Mouse (Mus musculus) monocyte, adult 2 months (primary cell): ENCODE measurements around the gene Lgi2.

Experiments
- DNase-seq, 2 experiments: peaks; one replicate each; pipeline ENCODE4 v3.0.0; 2022; ENCODE audit warnings: low spot score in 2 of 2, low read depth in 1 of 2

The Lgi2 gene

DNA sequence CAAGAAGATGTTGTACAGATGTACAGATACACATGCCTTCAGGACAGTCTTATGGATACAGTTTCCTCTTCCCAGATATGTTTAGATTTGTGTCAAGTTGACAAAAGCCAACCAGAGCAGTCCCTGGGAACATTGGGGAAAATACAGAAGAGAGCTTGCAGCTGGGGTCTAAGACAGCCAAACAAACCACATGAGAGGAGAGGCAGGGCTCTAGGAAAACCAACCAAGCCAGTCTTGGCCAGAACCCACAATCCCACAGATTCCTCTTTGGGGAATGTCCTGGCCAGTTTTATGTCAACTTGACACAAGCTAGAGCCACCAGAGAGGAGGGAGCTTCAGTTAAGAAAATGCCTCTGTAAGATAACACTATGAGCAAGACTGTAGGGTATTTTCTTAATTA is 26.8 kb downstream of the Lgi2 start:
- DNase-seq: no peak

DNA sequence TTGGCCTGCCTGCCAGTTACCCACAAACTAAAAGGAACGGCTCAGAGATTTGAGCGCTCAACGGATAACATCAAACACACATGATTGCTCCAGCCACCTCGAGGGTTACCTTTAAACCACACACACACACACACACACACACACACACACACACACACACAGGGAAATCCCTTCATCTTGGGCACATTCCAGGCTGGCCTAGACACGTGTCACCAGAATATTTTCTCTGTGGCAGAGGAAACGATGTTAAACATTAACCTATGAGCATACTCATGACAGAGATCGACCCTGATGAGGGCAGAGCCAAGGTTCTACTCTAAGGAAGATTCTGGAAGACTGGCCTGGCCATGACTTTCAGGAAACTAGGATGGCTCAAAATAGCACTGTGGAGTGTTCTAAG is 29.2 kb downstream of the Lgi2 start:
- DNase-seq: no peak

DNA sequence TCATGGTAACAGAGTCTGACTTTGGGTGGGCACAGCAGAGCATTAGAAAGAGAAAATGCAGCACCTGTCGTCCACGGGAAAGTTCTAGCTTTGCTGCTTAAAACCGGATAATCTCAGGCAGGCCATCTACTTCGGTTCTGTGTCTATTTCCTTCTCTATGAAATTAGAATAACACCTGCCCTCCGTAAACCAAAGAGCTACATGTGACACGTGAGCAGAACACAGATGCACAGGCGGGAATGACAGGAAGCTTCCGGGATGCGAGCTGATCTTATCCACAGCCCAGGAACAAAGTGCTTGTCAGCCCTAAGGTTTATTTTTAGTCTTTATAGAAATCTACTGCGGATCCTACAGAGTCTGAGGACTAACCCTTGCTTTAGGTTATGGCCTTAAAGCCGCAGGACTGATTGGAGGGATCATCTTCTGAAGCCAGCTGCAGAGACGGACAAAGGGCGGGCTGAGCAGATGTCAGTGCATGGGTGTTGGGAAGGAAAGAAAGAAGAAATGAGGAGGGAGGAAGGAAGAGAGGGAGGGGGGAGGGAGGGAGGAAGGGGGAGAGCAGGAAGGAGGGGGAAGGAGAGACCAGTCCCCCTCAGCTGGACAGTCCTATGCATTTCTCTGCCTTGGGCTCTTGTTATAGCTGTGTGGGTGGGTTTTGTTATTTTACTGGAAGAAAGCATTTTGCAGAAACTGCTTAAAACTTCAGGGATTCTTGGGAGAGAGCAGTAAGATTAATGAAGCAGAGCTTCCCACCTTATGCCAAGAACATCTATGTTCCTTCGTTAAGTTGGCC is 31.3 kb downstream of the Lgi2 start:
- DNase-seq: no peak

DNA sequence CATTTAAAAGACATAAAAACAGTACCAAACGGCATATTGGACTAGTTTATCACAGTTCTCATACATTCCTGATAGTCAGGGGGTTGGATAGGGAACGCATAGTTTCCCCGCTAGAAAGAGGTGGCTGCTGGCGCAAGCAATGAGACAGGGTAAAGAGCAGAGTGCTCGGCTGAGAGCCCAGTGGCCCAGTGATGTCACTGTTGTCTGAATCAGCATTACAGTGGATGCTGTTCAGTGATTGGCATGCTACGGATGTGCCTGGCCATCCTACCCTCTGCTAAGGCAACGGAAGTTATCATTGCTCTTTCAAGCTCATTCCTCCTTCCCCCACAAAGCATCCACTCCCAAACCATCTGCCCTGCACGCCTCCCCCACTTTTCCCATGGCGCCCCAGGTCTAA is 32.6 kb downstream of the Lgi2 start:
- DNase-seq: no peak

DNA sequence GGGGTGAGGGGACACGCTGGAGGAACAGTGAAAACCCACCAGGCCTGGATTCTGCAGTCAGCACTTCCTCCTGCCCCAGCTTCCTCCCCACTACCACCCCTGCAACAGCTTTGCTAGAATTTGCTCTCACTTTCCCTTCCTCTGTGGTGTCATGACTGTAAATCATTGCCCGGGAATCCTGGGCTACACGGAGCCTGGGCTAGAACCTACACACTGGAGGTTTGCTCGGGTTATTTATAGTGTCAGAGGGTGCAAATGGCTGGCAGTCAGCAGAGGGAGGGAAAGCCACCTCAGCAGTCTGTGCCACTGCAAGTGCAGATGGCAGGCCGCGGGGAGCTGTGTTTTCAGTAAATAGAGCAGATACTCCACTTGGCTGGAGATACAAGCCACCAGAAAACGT is 37.7 kb downstream of the Lgi2 start:
- DNase-seq: peak in 1 of 2 experiments; percentile 11

DNA sequence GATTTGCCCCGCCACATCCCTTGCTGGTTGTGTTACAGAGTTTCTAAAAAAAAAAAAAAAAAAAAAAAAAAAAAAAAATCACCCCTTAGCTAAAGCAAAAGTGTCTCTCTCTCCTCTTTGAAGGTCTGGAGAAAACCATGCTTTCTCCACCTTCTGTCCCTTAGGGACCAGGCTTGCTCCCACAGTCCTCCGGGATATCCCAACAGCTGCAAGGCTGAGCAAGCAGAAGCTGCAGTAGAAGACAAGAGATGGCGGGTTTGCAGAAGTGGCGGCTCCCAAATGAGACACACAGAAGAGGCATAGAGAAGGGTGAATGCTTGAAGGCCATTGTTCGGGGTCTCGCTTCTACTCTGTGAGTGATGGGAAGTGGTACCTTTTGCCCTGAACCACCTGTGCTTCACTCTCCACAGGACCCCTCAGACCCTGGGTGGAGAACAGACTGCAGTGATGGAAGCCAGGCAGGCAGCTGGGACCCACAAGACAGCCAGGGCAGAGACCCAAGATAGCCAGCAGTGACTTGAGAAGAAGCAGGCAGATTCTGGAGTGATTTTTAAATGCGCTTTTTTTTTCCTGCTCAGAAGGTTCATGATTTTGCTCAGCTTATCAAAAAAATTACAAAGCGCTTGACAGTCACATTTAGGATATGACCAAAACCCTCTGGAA is 39.8 kb downstream of the Lgi2 start:
- no peak for DNase-seq

DNA sequence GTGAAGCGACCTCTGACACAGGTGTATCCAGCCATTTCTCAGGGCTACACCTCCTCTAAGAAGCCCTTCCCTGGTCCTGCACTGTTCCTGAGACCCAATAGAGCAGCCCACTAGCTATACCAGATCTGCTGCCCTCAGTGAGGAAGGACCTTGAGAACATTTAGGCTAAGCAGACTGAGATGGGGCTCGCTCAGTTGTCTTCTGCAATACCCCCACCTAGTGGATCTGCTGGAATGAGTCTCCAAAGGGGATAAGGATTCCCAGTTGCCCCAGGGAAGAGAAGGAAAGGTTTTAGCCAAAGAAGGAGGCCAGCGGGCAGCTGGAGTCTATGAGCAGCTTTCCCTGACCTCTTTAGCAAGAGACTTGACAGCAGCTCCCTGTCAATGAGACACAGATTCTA is 42.1 kb downstream of the Lgi2 start:
- no peak for DNase-seq

DNA sequence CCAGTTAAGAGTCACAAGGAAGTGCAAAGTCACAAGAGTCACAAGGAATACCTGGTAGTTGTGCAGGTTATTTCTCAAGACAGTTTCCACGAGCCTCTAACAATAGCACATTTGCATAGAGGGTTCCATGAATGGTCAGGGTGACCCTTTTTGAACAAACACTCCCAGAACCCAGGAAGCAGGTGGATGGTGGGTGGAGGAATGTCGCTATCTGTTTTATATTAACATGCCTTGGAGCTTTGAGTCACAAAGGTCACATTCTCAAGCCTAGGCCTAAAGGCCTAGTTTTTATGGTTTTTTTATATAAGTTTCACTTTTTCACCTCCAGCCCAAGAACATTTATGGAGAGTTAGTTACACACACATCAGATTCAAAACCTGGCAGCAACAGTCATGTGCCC is 46.3 kb downstream of the Lgi2 start:
- DNase-seq: no peak

DNA sequence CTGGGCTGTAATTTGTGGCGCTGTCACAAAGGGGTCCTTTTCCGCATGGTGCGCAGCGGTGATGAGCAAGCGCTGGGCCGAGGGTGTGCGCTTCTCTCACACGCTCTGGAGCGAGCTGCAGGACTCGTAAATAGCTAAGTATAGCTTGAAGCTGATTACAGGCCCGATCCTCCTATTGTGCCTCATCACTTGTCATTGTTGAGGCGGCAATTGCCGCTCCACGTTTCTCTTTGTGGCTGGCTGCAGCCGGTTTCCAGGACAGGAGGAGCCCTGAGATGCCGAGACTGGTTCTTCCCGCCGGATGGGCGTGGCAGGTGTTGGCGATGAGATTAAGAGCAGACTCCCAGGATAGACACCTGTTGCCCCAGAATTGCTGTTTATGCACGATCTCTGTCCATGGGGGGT is 50.2 kb downstream of the Lgi2 start:
- DNase-seq: no peak

DNA sequence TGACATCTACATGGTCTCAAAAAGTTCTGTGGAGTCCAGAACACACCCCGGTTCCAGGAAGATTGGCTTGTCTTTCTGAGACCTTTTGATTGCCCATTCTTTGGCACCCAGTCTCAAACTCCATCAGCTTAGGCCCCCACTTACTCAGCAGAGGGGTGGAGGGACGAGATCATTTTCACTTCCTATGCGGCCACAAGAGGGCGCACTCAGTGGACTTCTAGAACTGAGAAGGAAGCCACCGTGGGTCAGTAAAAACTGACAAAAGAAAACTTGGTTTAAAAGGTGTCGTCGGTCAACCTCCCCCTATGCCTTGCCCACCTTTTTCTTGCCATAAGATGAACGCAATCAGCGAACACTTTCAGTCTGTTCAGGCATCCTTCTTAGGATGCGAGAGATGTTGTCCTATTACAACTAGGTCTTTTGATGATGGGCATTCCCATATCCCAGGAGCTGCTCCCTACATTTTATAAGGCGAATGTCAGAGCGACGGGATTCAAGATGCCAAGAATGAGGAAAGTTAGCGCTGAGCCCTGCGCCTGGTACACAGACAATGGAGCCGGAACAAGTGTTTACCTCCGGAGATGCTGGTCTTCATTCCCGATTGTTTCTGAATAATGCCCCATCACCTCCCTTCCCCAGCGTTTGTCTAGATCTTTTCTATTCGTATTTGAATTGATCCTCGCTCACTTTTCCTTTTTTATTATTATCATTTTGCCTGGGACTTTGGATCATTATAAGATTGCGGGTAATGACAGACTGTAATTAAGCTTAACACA is 50.8 kb downstream of the Lgi2 start:
- DNase-seq: peak; percentile 6 to 20

DNA sequence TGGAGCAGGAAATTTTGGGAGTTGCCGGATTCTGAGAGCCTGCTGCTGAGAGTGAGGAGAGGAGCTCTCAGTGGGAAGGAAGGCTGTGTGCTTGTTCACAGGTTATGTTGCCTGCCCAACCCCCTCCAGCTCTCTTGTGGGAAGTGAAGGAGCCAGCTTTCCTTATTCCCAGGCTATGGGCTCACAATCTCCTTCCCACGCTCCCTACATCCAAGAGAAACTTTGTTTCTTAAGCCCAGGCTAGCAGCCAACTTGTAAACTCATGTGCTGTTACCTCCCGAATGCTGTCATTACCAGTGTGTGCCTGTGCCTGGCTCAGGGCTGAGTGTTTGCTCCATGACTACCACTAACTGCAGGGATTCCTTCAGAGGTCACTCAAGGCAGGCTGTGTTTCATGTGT is 55.2 kb downstream of the Lgi2 start:
- DNase-seq: no peak

DNA sequence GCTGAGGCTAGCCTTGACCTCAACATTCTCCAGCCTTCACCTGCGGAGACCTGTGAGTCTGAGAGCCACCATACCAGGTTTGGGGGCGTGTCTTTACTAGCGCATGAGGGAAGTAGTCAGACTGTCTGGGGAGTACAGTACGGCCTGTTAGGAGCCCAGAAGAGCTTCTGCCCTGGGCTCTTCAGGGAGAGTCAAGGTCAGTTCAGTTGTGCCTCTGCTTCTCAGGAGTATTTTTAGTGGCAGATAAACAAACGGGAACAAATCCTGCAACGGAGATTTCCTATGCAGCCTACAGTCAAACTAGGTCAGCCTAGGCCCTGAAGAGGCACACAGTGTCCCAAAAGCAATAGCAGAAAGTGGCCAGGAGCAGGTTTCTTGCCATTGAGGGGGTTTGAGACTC is 56.8 kb downstream of the Lgi2 start:
- no peak for DNase-seq

DNA sequence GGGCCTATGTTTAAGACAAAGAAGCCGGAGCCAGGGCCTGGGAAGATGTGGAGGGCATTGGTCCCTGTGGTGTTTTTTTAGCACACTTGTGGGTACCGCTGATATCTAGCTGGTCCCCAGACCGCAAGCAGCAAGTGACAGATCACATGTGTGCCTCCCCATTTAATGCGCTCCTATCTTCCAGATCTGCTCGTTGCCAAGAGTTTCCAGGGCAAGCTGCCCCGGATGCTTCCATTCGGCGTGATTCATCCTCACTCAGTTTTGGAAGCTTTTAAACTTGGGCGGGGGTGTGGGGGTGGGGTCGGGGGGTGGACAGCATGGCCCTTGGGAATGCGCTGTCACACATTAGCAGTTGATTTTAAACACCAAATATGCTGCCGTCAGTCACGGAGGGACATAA is 61.6 kb downstream of the Lgi2 start:
- DNase-seq: no peak

DNA sequence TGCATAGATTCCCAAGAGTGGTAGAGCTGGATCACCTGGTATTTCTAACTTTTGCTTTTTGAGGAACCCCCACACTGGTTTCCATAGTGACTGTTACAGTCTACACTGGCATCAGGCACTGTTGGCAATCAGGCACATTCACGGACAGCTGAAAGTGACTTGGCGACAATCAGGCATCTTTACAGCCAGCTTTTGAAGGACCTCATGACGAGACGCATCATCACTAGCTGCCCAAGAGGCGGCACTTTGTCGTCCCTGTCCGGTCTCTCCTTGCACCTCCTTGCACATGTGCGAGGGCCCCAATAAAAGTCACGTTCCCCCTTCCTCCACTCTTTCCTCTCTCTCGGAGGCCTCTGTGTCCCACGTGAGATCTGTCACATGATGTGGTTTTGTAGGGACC is 62.1 kb downstream of the Lgi2 start:
- DNase-seq: no peak

DNA sequence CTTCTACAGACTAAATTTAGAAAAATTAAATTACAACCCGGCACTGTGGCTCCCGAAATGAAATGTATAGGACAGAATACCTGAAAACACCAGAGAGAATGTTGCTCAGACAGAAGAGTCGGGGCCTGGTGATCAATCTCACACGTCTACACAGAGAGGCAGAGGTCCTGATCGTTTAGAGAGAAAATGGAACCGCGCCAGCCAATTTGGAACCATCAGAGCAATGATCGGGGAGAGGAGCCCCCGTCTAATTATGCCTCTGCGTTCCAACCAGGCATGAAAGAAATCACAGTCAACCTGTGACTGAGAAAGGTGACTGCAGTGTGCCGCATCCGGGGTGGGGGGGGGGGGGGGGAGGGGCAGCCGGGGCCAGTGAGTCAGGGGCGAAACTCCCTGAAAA is 70.6 kb downstream of the Lgi2 start:
- no peak for DNase-seq

DNA sequence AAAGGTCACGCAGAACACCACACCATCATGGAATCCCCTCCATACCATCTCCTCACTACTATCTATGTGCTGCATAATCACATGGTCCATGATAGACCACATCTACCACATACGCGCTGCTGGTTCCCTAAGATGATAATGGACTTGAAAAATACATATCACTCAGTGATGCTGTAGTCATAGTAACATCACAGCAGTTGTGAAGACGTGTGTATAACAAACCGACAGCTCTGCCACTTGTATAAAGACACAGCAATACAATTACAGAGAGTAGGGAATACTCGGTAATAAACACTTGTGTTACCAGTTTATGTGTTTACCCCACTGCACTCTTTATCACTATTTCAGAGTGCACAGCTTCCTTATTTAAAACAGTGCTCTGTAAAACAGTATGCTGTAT is 74.8 kb downstream of the Lgi2 start:
- DNase-seq: no peak

DNA sequence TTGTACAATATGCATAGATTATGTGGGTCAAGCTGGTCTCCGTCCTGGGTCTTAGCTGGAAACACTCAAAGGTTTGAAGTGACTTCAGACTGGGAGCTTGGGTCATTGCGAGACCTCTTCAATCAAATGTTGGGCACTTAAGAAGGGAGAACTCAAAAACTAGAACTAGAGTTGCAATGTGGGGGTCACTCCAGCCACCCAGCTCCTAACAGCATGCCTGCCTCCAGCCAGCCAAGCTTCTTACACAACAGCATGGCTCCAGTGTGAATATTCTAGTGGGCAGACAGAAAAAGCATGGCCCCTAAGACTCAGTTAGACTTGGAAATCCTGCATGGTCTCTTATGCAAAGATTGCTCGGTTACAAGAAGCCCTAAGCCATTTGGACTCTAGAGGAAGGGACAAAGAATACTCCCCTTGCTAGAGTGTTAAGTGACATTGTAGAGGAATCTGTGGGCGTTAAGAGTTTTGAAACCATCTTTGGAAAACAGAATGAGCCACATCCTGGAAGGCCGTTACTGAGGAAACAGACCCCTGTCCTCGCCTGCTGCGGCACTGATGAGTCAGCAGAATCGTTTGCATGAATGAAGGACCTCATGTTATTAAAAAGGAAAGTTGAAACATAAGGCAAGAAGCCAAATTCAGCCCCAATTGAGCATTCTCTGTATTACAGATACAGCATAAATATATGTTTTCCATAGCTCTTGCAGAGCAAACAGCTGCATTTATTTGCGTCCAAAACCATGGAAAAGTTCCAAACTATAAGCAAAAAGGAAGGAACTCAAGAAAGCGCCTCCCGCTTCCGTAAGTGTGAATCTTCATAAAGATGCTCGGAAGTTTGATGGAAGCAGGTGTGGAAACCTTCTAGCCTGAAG is 78.5 kb downstream of the Lgi2 start:
- no peak for DNase-seq
